Mouse (Mus musculus): ENCODE results near the gene Cflar. TPM values are rescaled to one million over a fixed set of nuclear protein-coding genes. Genes with fewer than 3 reads are reported as not detected.
A peak's percentile ranks its signal among the peaks of the same experiment; 100 is the strongest.
"Not testable (repeated sequence)": the region's sequence is repeated elsewhere in the genome, so short reads cannot be mapped to it uniquely, and the experiment has no call there.

Cflar gene
- total RNA-seq, 1 experiment from 2014 or later = 80.8 TPM

- ATAC-seq (replicated peaks; ENCODE audit: low read depth, poor library complexity, severe bottlenecking) = peak; percentile 6; the same call in 1 of the 2 replicates
These were observed 58.4 kb downstream of the Cflar start for GRCm38 (mm10) chr1:58769701-58770100.

- peak; percentile 72 for ATAC-seq (replicated peaks; ENCODE audit: low read depth, poor library complexity, severe bottlenecking)
These were observed 58.9 kb downstream of the Cflar start for GRCm38 (mm10) chr1:58770111-58770720.

GRCm38 (mm10) chr1:58772084-58772483 is 60.8 kb downstream of the Cflar start:
- ATAC-seq (replicated peaks; ENCODE audit: low read depth, poor library complexity, severe bottlenecking) = no peak

- ATAC-seq (replicated peaks; ENCODE audit: low read depth, poor library complexity, severe bottlenecking) = 0 out of 2 replicates have a peak, but pooled peaks have one; percentile 41
These were observed 62.0 kb downstream of the Cflar start for GRCm38 (mm10) chr1:58773280-58773679.

GRCm38 (mm10) chr1:58773905-58774304 is 62.6 kb downstream of the Cflar start:
- peak; percentile 54 for ATAC-seq (replicated peaks; ENCODE audit: low read depth, poor library complexity, severe bottlenecking)

GRCm38 (mm10) chr1:58775361-58775760 is 64.1 kb downstream of the Cflar start:
- no peak for ATAC-seq (replicated peaks; ENCODE audit: low read depth, poor library complexity, severe bottlenecking)

GRCm38 (mm10) chr1:58777583-58777982 is 66.3 kb downstream of the Cflar start:
- no peak for ATAC-seq (replicated peaks; ENCODE audit: low read depth, poor library complexity, severe bottlenecking)

- ATAC-seq (replicated peaks; ENCODE audit: low read depth, poor library complexity, severe bottlenecking) = no peak
These were observed 66.9 kb downstream of the Cflar start for GRCm38 (mm10) chr1:58778226-58778625.

GRCm38 (mm10) chr1:58786276-58786675 is 75.0 kb downstream of the Cflar start:
- ATAC-seq (replicated peaks; ENCODE audit: low read depth, poor library complexity, severe bottlenecking) = no peak

- ATAC-seq (replicated peaks; ENCODE audit: low read depth, poor library complexity, severe bottlenecking) = no peak
These were observed 77.1 kb downstream of the Cflar start for GRCm38 (mm10) chr1:58788410-58788809.

- no peak for ATAC-seq (replicated peaks; ENCODE audit: low read depth, poor library complexity, severe bottlenecking)
These were observed 83.4 kb downstream of the Cflar start for GRCm38 (mm10) chr1:58794705-58795104.

GRCm38 (mm10) chr1:58795291-58796058 is 84.2 kb downstream of the Cflar start, which contains the start of gene Casp8:
Gene Casp8, plus strand, starts transcription at chr1:58795374.
- peak; percentile 95 for ATAC-seq (replicated peaks; ENCODE audit: low read depth, poor library complexity, severe bottlenecking)

GRCm38 (mm10) chr1:58796059-58796363 is 84.7 kb downstream of the Cflar start:
- ATAC-seq (replicated peaks; ENCODE audit: low read depth, poor library complexity, severe bottlenecking) = no peak

GRCm38 (mm10) chr1:58796853-58797252 is 85.5 kb downstream of the Cflar start:
- no peak for ATAC-seq (replicated peaks; ENCODE audit: low read depth, poor library complexity, severe bottlenecking)

- ATAC-seq (replicated peaks; ENCODE audit: low read depth, poor library complexity, severe bottlenecking) = peak; percentile 62
These were observed 86.1 kb downstream of the Cflar start for GRCm38 (mm10) chr1:58797370-58797769.

- no peak for ATAC-seq (replicated peaks; ENCODE audit: low read depth, poor library complexity, severe bottlenecking)
These were observed 87.6 kb downstream of the Cflar start for GRCm38 (mm10) chr1:58798911-58799310.

- ATAC-seq (replicated peaks; ENCODE audit: low read depth, poor library complexity, severe bottlenecking) = not testable (repeated sequence)
These were observed 89.3 kb downstream of the Cflar start for GRCm38 (mm10) chr1:58800644-58801043.

- ATAC-seq (replicated peaks; ENCODE audit: low read depth, poor library complexity, severe bottlenecking) = no peak
These were observed 90.4 kb downstream of the Cflar start for GRCm38 (mm10) chr1:58801558-58802285.

GRCm38 (mm10) chr1:58802322-58803273 is 91.3 kb downstream of the Cflar start:
- peak; percentile 95 for ATAC-seq (replicated peaks; ENCODE audit: low read depth, poor library complexity, severe bottlenecking)

- 0 out of 2 replicates have a peak, but pooled peaks have one; percentile 15 for ATAC-seq (replicated peaks; ENCODE audit: low read depth, poor library complexity, severe bottlenecking)
These were observed 92.2 kb downstream of the Cflar start for GRCm38 (mm10) chr1:58803531-58803930.

Data from common myeloid progenitor, adult 5-6 weeks (primary cell).